Mouse (Mus musculus): ENCODE data around the gene Usp34. TPM values are rescaled to one million over a fixed set of nuclear protein-coding genes. Genes with fewer than 3 reads are reported as not detected.
"Not testable (repeated sequence)": the region's sequence is repeated elsewhere in the genome, so short reads cannot be mapped to it uniquely, and the experiment has no call there.

Usp34 gene
- polyA plus RNA-seq, 1 experiment from 2014 or later, result 12.1 TPM

DNA sequence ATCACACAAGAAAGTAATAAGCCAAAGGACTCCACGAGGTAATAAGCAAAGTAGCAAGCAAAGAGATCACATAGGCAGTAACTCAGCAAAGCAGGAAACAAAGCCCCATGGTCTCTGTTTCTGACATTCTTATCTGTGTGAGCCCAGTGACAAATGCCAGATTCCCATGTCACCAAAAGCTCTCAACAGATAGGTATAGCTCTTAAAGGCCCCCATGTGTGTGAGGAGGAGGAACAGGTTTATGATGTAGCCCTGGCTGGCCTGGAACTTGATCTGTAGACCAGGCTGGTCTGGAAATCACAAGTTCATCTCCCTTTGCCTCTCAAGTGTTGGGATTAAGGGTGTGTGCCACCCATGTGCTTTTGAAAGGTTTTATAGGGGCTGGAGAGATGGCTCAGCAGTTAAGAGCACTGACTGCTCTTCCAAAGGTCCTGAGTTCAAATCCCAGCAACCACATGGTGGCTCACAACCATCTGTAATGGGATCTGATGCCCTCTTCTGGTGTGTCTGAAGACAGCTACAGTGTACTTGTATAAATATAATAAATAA lies 53.1 kb downstream of the Usp34 start:
- ATAC-seq (replicated peaks; ENCODE audit: insufficient number of reproducible peaks, insufficient read depth, low FRiP score, low read depth); H3K9ac ChIP-seq; H3K4me1 ChIP-seq (replicated peaks); H3K27me3 ChIP-seq; H3K4me3 ChIP-seq; H3K9me3 ChIP-seq (replicated peaks); H3K4me2 ChIP-seq; H3K27ac ChIP-seq: not testable (repeated sequence)
- peaks cover 41% of the 10 kb centered on the region for H3K36me3 ChIP-seq
- WGBS, result 16% methylated on average over 1 of the region's 1 CpGs

DNA sequence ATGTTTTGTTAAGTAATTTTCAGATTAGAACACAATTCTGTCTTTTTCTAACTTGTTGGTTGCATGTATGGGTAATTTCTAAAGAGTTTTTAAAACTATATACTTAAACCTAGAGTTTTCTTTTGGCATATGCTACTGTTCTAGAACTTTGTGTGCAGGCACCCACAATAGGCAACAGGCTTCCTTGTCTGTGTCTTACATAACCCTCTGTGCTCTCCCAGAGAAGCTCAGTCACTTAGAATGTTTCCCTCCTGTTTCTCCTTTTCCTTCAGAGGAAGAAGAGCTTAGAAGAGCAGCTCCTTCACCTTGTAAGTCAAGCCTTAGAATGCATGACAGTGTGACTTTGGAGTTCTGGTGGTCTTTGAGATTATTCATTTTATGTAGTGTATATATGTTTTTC lies 55.6 kb downstream of the Usp34 start:
- no peak overlapping the region for H3K4me2 ChIP-seq
- ATAC-seq (replicated peaks; ENCODE audit: insufficient number of reproducible peaks, insufficient read depth, low FRiP score, low read depth), result no peak
- H3K4me1 ChIP-seq (replicated peaks), result no peaks in the 10 kb centered on the region
- no peaks in the 10 kb centered on the region for H3K9me3 ChIP-seq (replicated peaks)
- H3K27ac ChIP-seq, result no peak overlapping the region
- H3K27me3 ChIP-seq, result no peaks in the 10 kb centered on the region
- no peak overlapping the region for H3K4me3 ChIP-seq
- H3K9ac ChIP-seq, result no peak overlapping the region
- H3K36me3 ChIP-seq, result peaks cover 34% of the 10 kb centered on the region

GRCm38 (mm10) chr11:23364348-23364747 lies 57.7 kb downstream of the Usp34 start:
- Histone ChIP-seq H3K9ac (no peak overlapping the region), H3K27me3 (no peaks in the 10 kb centered on the region), H3K4me1 (replicated peaks) (no peaks in the 10 kb centered on the region), H3K27ac (no peak overlapping the region), H3K9me3 (replicated peaks) (no peaks in the 10 kb centered on the region), H3K4me3 (no peak overlapping the region), H3K4me2 (no peak overlapping the region), H3K36me3 (peaks cover 32% of the 10 kb centered on the region)
- 87% methylated on average over 3 of the region's 3 CpGs for WGBS
- no peak for ATAC-seq (replicated peaks; ENCODE audit: insufficient number of reproducible peaks, insufficient read depth, low FRiP score, low read depth)

DNA sequence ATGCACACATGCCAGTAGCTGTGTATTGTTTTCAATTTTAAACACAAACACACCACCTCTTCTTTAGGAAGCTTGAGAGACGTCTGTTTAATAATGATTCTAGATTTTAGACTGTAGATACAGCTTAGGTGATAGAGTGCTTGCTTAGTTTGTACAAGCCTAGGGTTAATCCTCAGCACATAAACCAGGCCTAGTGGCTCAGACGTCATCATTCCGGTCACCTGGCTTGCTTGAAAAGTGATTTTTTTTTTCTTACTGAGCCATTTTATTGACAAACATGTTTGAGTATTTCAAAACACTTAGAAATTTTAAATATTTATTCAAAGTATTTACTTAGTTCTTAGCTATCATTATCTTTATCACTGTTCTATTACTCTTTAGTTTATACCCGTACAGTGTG lies 65.3 kb downstream of the Usp34 start:
- H3K27ac ChIP-seq, result no peak overlapping the region

GRCm38 (mm10) chr11:23372490-23372889 lies 65.8 kb downstream of the Usp34 start:
- Histone ChIP-seq H3K27me3 (no peaks in the 10 kb centered on the region), H3K4me2 (no peak overlapping the region), H3K36me3 (peaks cover 33% of the 10 kb centered on the region), H3K9me3 (replicated peaks) (no peaks in the 10 kb centered on the region), H3K9ac (no peak overlapping the region), H3K4me3 (no peak overlapping the region), H3K4me1 (replicated peaks) (no peaks in the 10 kb centered on the region), H3K27ac (no peak overlapping the region)
- no peak for ATAC-seq (replicated peaks; ENCODE audit: insufficient number of reproducible peaks, insufficient read depth, low FRiP score, low read depth)

More for the DNA sequence above, 65.3 kb downstream of the Usp34 start:
- WGBS, result 78% methylated on average over 4 of the region's 4 CpGs
- Histone ChIP-seq H3K36me3 (peaks cover 29% of the 10 kb centered on the region; the same call in 1 of the 2 replicates), H3K27me3 (no peaks in the 10 kb centered on the region), H3K4me1 (replicated peaks) (no peaks in the 10 kb centered on the region), H3K4me2 (no peak overlapping the region), H3K9ac (no peak overlapping the region), H3K9me3 (replicated peaks) (no peaks in the 10 kb centered on the region), H3K4me3 (no peak overlapping the region)
- no peak for ATAC-seq (replicated peaks; ENCODE audit: insufficient number of reproducible peaks, insufficient read depth, low FRiP score, low read depth)

GRCm38 (mm10) chr11:23380055-23380454 lies 73.4 kb downstream of the Usp34 start:
- no peak for ATAC-seq (replicated peaks; ENCODE audit: insufficient number of reproducible peaks, insufficient read depth, low FRiP score, low read depth)
- H3K9me3 ChIP-seq (replicated peaks), result no peaks in the 10 kb centered on the region
- H3K36me3 ChIP-seq, result peaks cover 39% of the 10 kb centered on the region
- H3K4me1 ChIP-seq (replicated peaks), result no peaks in the 10 kb centered on the region
- 92% methylated on average over 2 of the region's 2 CpGs for WGBS
- no peak overlapping the region for H3K4me2 ChIP-seq
- H3K4me3 ChIP-seq, result no peak overlapping the region
- H3K27me3 ChIP-seq, result no peaks in the 10 kb centered on the region
- H3K27ac ChIP-seq, result no peak overlapping the region
- no peak overlapping the region for H3K9ac ChIP-seq

DNA sequence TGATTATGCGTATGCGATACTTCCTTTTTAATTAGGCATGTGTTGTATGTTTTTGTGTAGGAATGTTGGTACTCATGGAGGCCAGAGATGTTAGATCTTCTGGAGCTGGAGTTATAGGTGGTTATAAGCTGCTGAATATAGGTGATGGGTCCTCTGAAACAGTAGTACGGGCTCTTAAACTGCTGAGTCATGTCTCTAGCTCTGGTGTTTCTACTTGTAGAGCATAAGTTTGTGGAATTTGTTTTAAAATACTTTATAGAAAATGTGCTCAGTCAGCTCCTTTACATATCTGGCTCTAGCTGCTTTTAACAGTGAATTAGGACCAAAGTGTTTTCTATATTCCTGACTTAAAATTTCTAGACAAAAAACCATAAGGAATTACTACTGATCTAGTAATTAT lies 73.9 kb downstream of the Usp34 start:
- H3K4me3 ChIP-seq, result no peak overlapping the region
- no peaks in the 10 kb centered on the region for H3K27me3 ChIP-seq
- no peaks in the 10 kb centered on the region for H3K9me3 ChIP-seq (replicated peaks)
- WGBS, result 92% methylated on average over 3 of the region's 3 CpGs
- peaks cover 35% of the 10 kb centered on the region for H3K36me3 ChIP-seq
- no peak overlapping the region for H3K27ac ChIP-seq
- ATAC-seq (replicated peaks; ENCODE audit: insufficient number of reproducible peaks, insufficient read depth, low FRiP score, low read depth), result no peak
- H3K4me2 ChIP-seq, result no peak overlapping the region
- no peaks in the 10 kb centered on the region for H3K4me1 ChIP-seq (replicated peaks)
- no peak overlapping the region for H3K9ac ChIP-seq

DNA sequence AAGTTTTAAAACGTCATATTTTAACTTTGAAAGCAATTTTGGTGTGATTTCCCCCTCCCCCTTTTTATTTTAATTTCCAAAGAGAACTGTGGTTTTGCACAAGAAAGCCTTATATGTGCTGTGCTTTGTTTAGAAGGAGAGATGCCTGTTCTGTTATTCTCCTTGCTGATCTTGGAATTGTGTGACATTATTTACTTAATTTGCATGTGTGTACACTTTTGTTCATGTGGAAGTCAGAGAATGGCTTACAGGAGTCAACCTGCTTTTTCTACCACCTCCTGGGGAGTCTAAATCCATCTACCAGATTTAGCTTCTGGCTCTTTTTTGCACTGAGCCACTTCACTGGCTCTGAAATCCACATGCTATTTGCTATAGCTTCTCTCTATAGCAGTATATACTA lies 76.1 kb downstream of the Usp34 start:
- Histone ChIP-seq H3K9me3 (replicated peaks) (no peaks in the 10 kb centered on the region), H3K4me1 (replicated peaks) (no peaks in the 10 kb centered on the region), H3K9ac (no peak overlapping the region), H3K36me3 (peaks cover 24% of the 10 kb centered on the region), H3K4me2 (no peak overlapping the region), H3K27ac (no peak overlapping the region), H3K27me3 (no peaks in the 10 kb centered on the region), H3K4me3 (no peak overlapping the region)
- no peak for ATAC-seq (replicated peaks; ENCODE audit: insufficient number of reproducible peaks, insufficient read depth, low FRiP score, low read depth)
- WGBS, result 88% methylated on average over 1 of the region's 1 CpGs

GRCm38 (mm10) chr11:23389649-23390048 lies 83.0 kb downstream of the Usp34 start:
- H3K36me3 ChIP-seq, result peaks cover 39% of the 10 kb centered on the region
- H3K27ac ChIP-seq, result no peak overlapping the region
- no peaks in the 10 kb centered on the region for H3K27me3 ChIP-seq
- H3K4me2 ChIP-seq, result no peak overlapping the region
- WGBS, result 84% methylated on average over 1 of the region's 1 CpGs
- H3K4me3 ChIP-seq, result no peak overlapping the region
- ATAC-seq (replicated peaks; ENCODE audit: insufficient number of reproducible peaks, insufficient read depth, low FRiP score, low read depth), result no peak
- H3K4me1 ChIP-seq (replicated peaks), result no peaks in the 10 kb centered on the region
- no peaks in the 10 kb centered on the region for H3K9me3 ChIP-seq (replicated peaks)
- H3K9ac ChIP-seq, result no peak overlapping the region

DNA sequence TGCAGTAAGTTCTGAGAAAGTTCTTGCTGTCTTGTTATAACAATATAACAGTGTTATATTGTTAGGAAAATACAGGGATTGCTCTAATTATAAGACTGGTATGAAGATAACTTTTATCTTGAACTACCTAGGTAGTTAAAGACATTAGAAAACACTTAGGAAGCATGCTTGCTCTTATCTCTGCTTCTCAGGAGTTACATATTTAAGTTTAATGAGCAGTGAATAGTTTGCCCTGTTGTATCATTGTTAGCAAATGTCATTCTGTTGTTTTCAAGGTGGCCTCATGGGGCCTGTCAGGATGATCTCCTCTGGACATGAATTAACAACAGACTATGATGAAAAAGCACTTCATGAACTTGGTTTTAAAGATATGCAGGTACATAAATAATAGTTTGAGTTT lies 85.9 kb downstream of the Usp34 start:
- Histone ChIP-seq H3K27me3 (no peaks in the 10 kb centered on the region), H3K36me3 (peaks cover 47% of the 10 kb centered on the region), H3K4me2 (no peak overlapping the region), H3K4me3 (no peak overlapping the region), H3K9me3 (replicated peaks) (no peaks in the 10 kb centered on the region), H3K9ac (no peak overlapping the region), H3K4me1 (replicated peaks) (no peaks in the 10 kb centered on the region), H3K27ac (no peak overlapping the region)
- ATAC-seq (replicated peaks; ENCODE audit: insufficient number of reproducible peaks, insufficient read depth, low FRiP score, low read depth), result no peak

GRCm38 (mm10) chr11:23396608-23397007 lies 89.9 kb downstream of the Usp34 start:
- no peak overlapping the region for H3K4me3 ChIP-seq
- H3K4me2 ChIP-seq, result no peak overlapping the region
- no peak overlapping the region for H3K9ac ChIP-seq
- H3K9me3 ChIP-seq (replicated peaks), result no peaks in the 10 kb centered on the region
- no peak overlapping the region for H3K27ac ChIP-seq
- ATAC-seq (replicated peaks; ENCODE audit: insufficient number of reproducible peaks, insufficient read depth, low FRiP score, low read depth), result no peak
- H3K27me3 ChIP-seq, result no peaks in the 10 kb centered on the region
- peaks cover 38% of the 10 kb centered on the region for H3K36me3 ChIP-seq
- 75% methylated on average over 4 of the region's 4 CpGs for WGBS
- H3K4me1 ChIP-seq (replicated peaks), result no peaks in the 10 kb centered on the region

- no peaks in the 10 kb centered on the region for H3K9me3 ChIP-seq (replicated peaks)
- no peaks in the 10 kb centered on the region for H3K4me1 ChIP-seq (replicated peaks)
- H3K27me3 ChIP-seq, result no peaks in the 10 kb centered on the region
- H3K4me2 ChIP-seq, result no peak overlapping the region
- no peak overlapping the region for H3K4me3 ChIP-seq
- H3K36me3 ChIP-seq, result peaks cover 20% of the 10 kb centered on the region
- ATAC-seq (replicated peaks; ENCODE audit: insufficient number of reproducible peaks, insufficient read depth, low FRiP score, low read depth), result no peak
- H3K27ac ChIP-seq, result no peak overlapping the region
- H3K9ac ChIP-seq, result no peak overlapping the region
- WGBS, result 92% methylated on average over 12 of the region's 12 CpGs
These were observed 94.5 kb downstream of the Usp34 start for GRCm38 (mm10) chr11:23400978-23401776.
